Mouse (Mus musculus): ENCODE data around the gene Adamts7.

Gene Adamts7

DNA sequence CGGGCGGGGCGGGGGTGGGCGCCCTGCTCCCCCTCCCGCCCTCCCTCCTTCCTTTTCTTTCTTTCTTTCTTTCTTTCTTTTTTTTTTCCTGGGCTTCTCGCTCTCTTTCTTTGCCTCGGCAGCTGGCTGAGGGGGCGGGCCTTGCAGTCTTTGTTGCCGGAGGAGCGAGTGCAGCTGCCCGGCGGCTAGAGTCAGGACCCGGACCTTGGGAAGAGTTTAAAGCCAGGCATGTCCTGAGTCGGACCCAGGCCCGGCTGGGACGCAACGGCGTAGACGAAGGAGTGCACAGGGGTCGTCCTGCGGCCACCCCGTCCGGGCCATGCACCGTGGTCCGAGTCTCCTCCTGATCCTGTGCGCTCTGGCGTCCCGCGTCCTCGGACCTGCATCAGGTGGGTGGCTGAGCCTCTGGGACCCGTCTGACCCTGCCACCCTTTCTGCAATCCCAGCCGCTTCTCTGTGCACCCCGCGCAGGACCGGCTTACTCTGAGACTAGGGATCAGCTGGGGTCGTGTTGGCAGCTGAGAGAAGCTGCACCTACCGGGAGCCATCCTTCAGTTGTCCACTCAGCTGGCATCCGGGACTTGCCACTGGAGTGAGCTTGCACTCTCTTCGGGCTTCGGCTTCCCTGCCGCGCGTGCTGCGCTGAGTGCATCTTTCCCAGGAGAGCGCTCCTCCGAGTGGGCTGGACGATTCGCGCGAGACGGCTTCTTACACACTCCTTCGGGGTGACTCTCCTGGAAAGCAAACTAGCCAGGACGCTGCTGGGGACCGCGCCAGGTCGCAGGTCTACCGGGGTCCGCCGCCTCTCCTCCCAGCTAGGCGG, at the start of gene Adamts7:
TSS of gene Adamts7 (plus strand) at position 144 of the 823 bp plus-strand sequence.
- DNase-seq (ENCODE audit: low read depth, low spot score) = peak; percentile 45

DNA sequence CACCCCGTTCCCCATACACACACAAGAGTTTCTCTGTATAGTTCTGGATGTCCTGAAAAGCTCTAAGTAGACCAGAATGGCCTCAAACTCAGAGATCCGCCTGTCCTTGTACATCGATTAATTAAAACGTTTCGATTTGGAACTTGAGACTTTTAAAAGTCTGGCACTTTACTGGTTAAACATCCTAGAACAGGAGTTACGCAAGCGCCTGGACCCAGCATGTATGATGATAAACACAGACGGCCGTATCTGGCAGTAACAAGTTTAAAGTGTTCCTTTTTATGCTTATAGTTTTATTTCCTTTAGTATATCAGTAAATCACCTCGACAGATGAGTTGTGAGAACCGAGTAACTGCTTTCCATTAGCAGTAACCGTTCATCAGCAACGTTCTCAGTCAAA, 49.7 kb upstream of the Adamts7 start:
- DNase-seq (ENCODE audit: low read depth, low spot score) = no peak

DNA sequence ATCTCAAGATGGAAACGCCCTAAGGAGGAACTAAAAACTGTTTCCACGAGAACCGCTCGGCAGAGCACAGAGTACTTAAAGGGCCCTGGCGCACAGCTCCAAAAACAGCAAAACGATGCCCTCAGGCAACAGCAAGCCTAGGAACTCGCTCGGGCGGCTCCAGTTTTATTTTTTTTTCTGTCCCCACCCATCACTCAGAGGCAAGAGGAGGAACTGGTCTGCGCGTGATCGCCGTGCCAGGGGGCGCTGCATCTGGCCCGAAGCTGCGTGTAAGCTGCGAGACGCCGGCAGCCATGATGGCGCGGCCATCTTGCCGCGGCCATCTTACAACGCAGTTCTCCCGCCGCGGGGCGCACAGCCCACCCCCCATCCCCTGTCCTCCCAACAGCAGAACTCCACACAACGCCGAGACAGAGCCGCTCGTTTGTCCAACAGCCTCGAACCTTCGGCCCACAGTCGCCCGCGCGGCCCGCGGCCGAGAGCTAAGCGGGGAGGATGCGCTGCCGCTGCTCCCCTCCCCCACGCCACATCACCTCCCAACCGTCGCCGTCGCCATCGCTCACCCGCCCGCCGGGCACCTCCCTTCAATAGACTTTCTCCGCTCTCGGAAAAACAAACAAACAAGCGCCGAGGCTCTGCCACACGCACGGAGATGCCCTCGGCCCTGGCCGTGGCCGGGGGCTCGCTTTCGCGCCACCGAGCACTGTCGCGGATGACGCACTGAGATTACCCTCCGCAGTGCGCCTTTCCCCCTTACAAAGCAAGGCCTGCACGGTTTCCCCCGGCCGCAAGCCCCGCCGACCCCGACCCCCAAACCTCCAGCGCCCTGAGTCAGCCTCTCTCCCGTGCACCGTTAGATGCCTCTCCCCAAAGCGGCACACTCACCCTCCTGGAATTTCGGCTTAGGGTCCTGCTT, 49.0 kb upstream of the Adamts7 start:
- peak; percentile 84 for DNase-seq (ENCODE audit: low read depth, low spot score)

GRCm38 (mm10) chr9:90114567-90115307, 48.1 kb upstream of the Adamts7 start, which contains the start of gene Morf4l1:
TSS of gene Morf4l1 (minus strand) at chr9:90114774.
- DNase-seq (ENCODE audit: low read depth, low spot score) = peak; percentile 93

GRCm38 (mm10) chr9:90115308-90115700, 47.6 kb upstream of the Adamts7 start:
- DNase-seq (ENCODE audit: low read depth, low spot score) = no peak

DNA sequence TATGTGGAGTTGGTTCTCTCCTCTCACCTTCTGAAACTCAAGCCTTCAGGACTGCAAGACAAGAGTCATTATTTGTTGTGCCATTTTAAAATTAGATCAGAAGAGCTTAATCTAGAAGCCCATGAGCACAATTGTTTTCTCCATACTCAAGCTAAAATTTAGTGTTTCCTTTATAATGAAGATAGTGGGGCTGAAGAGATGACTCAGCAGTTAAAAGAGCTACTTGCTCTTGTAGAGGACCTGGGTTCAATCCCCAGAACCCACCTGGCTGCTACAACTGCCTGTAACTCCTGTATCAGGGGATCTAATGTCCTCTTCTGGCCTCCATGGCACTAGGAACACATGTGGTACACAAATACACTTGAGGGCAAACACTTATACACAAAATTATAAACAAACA, 45.6 kb upstream of the Adamts7 start:
- DNase-seq (ENCODE audit: low read depth, low spot score) = no peak

DNA sequence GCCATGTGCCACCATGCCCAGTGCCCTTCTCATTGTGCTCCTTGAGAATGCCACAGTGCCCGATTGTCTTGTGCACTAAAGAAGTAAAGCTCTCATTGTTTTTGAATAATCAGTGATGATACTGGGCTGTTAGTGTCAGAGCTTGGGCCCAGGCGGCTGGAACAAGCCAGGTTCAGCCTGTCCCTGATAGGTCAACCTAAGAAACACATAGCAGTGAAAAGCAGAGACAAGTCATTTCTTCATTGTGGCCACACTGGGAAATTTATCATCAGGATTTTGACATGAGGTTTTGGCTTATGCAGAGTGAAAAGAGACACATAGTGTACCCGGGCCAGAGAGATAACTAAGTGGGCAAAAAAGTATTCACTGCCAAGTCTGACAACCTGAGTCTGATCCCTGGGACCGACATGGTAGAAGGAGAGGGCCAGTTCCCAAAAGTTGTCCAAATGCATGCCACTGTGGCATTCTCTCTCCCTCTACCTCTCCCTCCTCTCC, 40.6 kb upstream of the Adamts7 start:
- DNase-seq (ENCODE audit: low read depth, low spot score) = no peak

DNA sequence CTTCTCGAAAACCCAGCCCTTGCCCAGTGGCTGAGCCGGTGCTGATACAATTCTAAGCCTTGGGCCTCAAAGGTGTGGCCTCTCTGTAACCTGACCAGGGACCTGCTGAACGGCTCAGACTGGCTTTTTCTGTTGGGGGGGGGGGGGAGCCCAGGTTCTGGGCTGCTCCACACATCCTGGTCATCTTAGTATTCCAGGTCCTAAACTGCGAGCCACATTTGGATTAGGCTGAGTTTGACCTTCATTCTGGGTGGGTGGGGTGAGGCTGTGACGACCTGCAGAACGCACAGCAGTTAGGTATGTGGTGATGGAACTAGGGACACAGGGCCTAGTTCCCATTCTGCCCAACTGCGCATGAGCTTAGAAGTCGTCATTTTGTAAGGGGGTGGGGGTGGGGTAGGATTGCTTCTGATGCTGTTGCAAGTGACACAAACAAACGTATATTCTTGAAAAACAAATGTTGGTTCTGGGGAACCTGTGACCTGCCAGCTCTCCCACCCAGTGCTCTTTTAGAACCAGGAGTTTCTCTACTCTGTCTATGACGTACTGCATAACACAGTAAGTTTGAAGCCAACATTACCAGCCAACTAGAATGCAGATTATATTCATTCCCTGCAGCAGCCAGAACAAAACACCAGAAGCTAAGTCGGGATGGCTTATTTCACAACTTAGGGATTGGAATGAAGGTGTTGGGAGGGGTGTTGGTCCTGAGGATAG, 38.6 kb upstream of the Adamts7 start:
- no peak for DNase-seq (ENCODE audit: low read depth, low spot score)

- no peak for DNase-seq (ENCODE audit: low read depth, low spot score)
These were observed 38.0 kb upstream of the Adamts7 start for GRCm38 (mm10) chr9:90124873-90125245.

DNA sequence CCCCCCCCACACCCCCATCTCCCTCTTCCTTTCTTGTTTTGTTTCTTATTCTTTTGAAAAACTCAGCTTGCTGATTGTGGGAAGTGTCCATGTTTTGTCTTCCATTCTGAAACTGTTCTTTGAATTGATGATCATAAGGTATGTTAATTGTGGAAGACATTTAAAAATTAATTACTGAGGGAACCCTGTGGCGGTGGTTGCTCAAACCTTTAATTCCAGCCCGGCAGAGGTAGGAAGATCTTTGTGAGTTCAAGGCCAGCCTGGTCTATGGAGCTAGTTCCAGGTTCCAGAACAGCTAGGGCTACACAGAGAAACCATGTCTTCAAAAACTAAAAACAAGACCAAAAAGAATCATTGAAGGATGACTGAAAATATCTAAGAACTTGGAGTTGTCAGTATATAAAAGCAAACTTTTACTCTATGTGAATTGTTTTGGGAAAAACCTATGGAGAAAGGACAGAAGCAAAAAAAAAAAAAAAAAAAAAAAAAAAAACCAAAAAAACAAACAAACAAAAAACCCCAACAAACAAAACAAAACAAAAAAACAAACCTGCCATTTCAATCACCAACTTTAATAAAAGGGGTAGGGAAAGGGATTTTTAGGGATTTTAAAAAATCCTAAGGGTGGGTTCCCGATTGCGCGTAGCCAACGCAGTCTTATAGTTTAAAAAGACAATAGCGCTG, 37.3 kb upstream of the Adamts7 start:
- DNase-seq (ENCODE audit: low read depth, low spot score) = no peak

- peak; percentile 56 for DNase-seq (ENCODE audit: low read depth, low spot score)
These were observed 36.4 kb upstream of the Adamts7 start for GRCm38 (mm10) chr9:90126260-90127010.

GRCm38 (mm10) chr9:90127146-90127545, 35.7 kb upstream of the Adamts7 start:
- DNase-seq (ENCODE audit: low read depth, low spot score) = no peak

DNA sequence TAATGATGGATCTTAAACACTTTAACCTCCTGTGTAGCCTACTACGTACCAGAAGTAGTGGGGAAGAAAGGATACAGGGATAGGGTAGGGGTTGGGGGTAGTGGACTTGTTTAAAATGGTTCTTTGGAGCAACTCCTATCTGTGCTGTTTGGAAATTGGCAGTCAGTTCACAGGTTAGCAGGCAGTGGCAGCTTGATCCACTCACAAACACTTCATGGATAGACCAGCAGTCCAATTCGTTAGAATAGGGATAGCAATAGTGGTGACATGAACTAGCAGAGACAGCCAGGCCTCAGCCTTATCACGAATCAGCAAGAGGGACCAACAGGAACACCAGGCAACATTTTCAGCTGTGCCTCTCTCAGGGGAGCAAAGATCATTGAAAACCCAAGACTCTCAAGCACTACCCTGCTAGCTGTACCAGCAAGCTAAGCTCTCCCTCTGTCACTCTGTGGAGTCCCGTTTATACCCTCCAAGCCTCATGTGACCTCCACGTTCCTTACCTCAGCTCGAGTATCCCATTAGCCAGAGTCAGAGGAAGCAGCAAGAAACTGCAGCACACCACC, 34.1 kb upstream of the Adamts7 start:
- no peak for DNase-seq (ENCODE audit: low read depth, low spot score)

DNA sequence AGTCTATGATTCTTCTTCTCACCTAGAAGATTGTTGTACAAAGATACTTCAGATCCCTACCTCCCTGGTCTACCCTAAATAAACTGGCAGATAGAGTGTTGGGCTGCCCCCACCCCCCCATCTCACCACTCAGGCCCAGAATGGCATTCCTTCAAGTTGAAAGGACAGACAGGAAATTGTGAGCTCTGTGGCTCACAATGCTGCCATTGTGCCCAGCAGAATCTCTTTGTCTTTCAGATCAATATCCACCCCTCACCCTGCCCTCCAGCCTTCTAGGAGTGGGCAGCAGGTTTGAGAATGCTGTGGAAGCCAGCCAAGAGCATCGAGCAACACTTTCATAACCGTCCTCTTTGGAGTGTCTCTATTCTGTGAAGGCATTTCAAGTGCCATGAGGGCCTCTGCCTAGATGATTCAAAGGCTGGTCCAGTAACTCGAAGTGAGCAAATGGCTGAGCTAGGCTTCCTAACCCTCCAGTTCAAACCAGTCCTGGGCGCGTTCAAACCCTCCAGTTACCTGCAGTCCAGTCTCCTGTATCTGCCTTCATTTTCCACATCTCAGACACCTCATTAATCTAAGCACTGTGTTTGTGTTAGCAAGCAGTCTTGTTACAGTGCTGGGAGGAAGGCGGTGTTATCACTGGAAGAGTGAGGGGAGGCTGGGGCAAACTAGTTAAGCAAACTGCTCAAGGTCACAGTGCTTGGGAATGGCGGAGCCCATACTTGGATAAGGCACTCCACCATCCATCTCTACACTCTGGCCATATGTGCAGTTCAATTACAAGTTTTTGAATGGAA, 29.1 kb upstream of the Adamts7 start:
- DNase-seq (ENCODE audit: low read depth, low spot score) = no peak

- DNase-seq (ENCODE audit: low read depth, low spot score) = no peak
These were observed 27.4 kb upstream of the Adamts7 start for GRCm38 (mm10) chr9:90135466-90135865.

DNA sequence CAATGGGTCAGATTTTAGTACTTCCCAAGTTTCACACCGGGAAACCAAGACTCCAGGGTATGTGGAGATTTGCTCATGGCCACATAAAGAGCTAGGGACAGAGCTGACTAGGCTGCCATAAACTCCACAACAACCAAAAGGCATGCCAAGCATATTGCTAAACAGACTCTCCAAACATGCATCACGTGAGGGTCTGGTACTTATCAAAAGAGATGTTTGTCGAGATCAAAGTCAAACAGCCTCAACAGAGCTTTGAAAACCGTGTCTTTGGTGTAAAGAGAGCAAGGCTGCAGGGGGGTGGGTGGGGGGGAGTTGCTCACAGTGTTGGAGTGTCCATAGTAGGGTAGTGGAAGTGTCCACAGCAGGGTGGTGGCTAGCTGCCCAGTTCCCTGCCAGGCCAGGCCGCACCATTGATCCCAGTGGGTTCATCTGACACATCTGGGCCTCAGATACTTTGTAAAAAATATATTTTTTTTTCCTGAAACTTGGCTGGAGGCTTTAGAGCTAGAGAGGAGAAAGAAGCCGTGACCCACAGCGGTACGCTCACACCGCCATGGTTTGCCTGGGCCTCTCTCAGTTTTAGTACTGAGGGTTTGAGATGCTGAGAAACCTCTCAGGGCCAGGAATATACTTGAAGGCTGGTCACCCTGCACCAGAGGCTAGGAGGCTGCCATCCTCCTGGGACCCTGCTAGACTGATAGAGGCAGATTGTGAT, 26.7 kb upstream of the Adamts7 start:
- DNase-seq (ENCODE audit: low read depth, low spot score) = no peak

- DNase-seq (ENCODE audit: low read depth, low spot score) = no peak
These were observed 26.2 kb upstream of the Adamts7 start for GRCm38 (mm10) chr9:90136678-90136965.

DNA sequence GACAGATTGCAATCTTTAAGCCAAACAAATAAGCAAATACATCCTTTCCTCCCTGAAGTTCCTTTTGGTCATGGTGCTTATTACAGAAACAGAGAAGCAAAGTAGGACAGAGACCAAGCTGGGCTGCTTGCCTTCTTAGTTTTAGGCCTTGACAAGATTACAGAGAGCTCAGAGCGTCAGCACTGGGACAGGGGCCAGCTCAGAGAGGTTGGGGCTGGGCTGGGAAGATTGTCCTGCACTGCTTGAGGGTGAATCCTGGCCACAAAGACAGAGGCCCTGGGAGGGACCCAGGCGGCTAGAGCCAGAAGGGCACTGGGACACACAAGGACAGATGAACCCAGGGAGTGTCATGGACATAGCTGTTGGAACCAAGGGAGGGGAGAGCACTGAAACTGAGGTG, 17.1 kb upstream of the Adamts7 start:
- DNase-seq (ENCODE audit: low read depth, low spot score) = no peak
